Mouse (Mus musculus) testis, postnatal 14 days (tissue): ENCODE data around the gene Fbxo47.
"Not testable (repeated sequence)": the region's sequence is repeated elsewhere in the genome, so short reads cannot be mapped to it uniquely, and the experiment has no call there.

Experiments used
- DNase-seq: peaks from one replicate; pipeline ENCODE4 v3.0.0; 2021; ENCODE audit warnings: low spot score

Fbxo47 gene

DNA sequence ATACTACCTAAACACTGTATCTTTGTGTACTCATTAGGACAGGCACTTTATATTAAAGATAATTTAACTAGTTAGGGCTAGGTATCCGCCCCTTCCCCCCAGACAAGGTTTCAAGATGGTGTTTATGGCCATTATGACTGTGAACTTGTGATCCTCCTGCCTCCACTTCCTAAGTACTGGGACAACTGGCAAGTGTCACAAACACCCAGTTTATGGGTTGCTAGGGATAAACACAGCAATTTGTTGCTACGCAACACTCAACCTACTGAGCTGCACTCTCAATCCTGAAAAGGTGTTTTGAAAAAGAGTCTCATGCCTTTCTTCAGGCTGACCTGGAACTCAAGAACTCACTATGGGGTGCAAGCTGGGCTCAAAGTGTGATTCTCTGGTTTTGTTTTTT, 6.6 kb downstream of the Fbxo47 start:
- DNase-seq = no peak

DNA sequence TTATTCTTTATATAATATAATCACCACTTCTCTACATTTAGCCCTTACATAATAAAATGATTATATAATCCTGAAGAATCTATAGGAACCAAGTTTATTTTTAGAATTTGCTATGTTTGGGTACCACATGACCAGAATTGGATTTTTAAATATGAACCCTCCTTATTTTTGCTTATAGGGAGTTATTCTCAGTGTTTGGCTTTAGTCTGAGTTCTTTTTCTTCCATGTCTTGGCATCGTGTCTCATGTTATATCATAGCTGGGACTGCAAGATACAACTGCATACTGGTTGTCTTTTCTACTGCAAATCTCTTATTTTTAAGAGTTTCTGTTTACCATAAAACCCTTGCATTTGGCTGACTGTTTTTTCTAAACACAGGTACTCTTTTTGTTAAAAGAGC, 9.6 kb downstream of the Fbxo47 start:
- no peak for DNase-seq

GRCm38 (mm10) chr11:97872378-97872777, 11.6 kb downstream of the Fbxo47 start:
- not testable (repeated sequence) for DNase-seq

DNA sequence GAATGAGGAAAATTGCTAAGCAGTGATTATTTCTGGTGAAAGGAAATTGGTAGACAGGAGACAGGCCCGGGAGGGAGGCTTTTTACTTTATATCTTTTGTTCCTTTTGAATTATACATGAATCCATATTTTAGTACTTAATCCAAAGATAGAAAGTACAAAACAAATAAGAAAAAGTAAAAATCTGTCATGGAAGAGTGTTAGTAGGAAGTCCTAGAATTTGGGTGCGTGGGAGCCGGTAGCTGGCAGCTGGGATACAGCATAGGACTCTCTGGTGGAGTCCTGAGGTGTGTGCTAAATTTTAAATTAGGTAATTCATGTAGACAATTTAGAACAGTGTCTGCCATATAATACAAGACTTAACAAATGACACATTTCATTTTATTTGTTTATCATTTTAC, 16.4 kb downstream of the Fbxo47 start:
- DNase-seq = no peak

DNA sequence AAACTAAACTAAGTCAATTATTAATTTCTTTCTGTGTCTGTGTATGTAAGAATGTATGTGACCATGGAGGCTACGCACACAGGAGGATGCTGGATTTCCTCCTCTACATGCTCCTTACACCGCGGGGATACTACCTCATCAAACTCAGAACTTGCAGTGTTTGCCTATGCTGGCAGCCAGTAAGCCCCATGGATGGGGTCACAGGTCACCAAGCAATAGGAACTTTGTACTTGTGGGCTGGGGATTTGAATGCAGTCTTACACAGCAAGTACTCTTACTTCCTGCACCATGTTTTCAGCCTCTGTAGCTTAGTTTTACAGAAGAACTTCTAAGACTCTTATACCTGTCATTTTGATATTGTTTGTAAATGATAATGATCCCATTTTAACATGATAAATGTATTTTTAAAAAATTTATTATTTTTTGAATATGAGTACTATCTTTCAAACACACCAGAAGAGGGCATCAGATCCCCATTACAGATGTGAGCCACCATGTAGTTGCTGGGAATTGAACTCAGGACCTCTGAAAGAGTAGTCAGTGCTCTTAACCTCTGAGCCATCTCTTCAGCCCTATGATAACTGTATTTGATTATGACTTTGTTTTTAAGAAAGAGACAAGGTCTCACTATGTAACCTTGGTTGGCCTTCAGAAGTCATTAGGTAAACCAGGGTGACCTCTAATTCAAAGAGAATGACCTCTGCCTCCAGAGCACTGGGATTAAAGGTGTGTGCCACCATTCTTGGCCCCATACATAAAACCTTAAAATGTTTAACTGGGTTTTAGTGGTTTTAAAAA, 17.7 kb downstream of the Fbxo47 start:
- DNase-seq = no peak

DNA sequence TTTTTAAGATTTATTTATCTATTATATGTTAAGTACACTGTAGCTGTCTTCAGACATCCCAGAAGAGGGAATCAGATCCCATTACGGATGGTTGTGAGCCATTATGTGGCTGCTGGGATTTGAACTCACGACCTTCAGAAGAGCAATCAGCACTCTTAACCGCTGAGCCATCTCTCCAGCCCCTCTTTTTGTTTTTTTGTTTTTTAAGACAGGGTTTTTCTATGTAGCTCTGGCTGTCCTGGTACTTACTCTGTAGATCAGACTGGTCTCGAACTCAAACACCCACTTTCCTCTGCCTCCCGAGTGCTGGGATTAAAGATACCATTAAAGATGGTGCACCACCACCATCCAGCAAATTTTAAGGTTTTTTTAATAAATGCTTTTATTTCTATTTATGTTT, 18.5 kb downstream of the Fbxo47 start:
- no peak for DNase-seq

GRCm38 (mm10) chr11:97862148-97862547, 21.8 kb downstream of the Fbxo47 start:
- DNase-seq = no peak

GRCm38 (mm10) chr11:97855473-97855872, 28.5 kb downstream of the Fbxo47 start:
- no peak for DNase-seq

DNA sequence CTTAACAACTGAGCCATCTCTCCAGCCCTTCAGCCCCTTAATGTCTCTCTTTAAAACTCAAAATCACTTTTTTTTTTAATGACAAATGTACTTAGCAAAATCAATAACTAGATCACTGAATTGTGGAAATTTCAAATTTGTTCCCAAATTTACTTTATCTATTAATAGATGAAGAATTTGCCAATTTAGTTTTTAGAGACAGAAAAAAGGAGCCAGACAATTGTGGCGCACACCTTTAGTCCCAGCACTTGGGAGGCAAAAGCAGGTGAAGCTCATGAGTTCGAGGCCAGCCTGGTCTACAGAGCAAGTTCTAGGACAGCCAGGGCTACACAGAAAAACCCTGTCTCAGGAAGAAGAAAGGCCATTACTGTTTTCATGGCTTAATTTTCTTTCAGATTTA, 32.4 kb downstream of the Fbxo47 start:
- no peak for DNase-seq

DNA sequence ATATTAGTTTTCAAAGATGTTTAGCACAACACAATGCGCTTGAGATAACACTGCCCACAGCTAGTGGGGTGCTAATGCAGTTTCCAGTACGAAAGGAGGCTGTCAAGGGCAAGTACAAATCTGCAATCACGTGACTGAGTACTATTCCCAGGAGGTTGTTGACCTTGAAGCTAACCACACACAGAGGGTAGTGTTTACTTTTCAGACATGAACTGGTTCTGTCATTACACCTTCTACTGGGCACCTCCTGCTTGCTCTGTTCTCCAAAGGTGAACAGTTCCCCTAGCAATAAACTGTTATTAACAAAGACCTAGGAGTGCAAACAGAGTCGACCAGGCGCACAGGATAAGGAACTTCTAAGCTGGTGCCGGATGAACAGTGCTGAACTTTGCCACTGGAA, 33.6 kb downstream of the Fbxo47 start:
- no peak for DNase-seq

- DNase-seq = no peak
Observed at GRCm38 (mm10) chr11:97842001-97842400, 42.0 kb downstream of the Fbxo47 start.

DNA sequence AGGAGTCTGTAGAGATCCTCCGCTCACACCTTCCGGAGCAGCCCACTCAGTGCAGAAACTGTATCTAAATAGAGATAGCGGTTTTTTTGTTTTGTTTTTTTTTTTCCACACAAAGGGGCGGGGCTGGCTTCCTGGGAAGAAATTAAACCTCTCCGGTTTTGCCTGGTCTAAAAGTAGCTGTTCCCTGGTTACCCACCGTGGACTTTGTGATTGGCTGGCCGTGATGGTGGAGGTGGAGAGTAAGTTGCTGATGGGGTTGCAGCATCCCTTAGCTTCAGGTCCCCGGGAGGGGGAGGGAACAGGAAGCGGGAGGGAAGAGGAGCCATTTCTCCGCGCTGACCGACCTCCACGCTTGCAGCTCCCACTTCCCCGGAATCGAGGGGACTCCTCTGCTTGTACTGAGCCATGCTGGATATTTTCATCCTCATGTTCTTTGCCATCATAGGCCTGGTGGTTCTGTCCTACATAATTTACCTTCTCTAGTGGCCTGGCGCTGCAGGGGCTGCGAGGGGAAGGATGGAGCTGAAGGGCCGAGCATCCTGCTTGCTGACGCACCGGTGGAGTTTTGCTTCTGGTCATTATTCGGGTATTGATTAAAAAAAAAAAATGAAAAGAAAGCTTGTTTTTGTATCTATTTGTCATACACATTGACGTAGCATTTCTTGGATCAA, 42.8 kb downstream of the Fbxo47 start:
- DNase-seq = peak; percentile 84

GRCm38 (mm10) chr11:97840539-97840954, 43.4 kb downstream of the Fbxo47 start, which contains the start of gene B230217C12Rik:
Gene B230217C12Rik, plus strand, starts transcription at chr11:97840780.
- DNase-seq = no peak

- no peak for DNase-seq
Observed at GRCm38 (mm10) chr11:97840135-97840490, 43.8 kb downstream of the Fbxo47 start.

- DNase-seq = no peak
Observed at GRCm38 (mm10) chr11:97839441-97840134, 44.4 kb downstream of the Fbxo47 start.

DNA sequence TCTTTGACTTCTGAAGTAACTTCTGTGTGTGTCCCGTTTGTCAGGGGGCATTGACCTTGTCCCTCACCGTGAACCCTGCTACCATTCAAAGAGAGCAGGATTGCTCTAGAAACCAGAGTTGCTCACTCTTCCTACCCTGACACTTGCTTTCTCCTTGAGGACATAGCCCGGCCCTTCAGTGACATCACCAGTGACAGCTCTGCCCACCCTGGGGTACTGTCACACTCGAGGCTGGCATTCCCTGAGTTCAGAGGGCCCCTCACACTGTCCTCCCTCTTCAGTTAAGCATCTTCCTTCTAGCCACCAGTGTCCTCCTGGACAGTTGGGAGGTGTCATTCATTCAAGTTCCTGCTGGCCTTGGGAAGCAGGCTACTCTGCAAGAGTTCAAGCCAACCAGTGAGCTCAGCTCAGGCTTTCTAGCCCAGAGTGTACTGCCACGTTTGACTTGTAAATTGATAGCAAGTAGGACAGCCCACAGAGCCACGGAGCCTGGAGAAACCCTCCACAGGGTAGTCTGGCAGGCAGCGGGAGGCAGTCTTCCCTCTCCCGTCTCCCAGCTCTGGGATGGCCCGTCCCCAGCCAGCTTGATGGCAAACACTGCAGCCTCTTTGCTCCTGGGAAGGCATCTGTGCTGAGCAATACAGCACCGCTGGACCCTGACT, 45.0 kb downstream of the Fbxo47 start:
- DNase-seq = no peak

- DNase-seq = no peak
Observed at GRCm38 (mm10) chr11:97837641-97838149, 46.3 kb downstream of the Fbxo47 start.

GRCm38 (mm10) chr11:97837051-97837450, 46.9 kb downstream of the Fbxo47 start:
- DNase-seq = peak; percentile 64

- DNase-seq = no peak
Observed at GRCm38 (mm10) chr11:97836541-97836940, 47.4 kb downstream of the Fbxo47 start.

DNA sequence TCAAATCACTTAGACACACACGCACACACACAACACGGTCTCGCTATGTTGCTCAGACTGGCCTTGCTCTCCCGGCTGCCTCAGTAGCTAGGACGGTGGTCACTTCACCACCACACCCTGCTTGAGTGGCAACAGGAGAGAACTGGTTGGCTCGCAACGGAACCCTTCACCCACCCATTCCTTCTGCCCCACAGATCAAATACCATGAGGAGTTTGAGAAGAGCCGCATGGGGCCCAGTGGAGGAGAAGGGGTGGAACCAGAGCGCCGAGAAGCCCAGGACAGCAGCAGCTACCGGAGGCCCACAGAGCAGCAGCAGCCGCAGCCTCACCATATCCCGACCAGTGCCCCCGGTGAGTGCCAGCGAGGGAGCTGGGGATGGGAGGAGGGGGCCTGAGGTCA, 50.6 kb downstream of the Fbxo47 start:
- DNase-seq = no peak

- DNase-seq = no peak
Observed at GRCm38 (mm10) chr11:97832001-97832400, 52.0 kb downstream of the Fbxo47 start.

GRCm38 (mm10) chr11:97830501-97830900, 53.5 kb downstream of the Fbxo47 start:
- no peak for DNase-seq
